Comparison of ENCODE assay signal across 17 mouse cellular contexts in the genomic region with DNA sequence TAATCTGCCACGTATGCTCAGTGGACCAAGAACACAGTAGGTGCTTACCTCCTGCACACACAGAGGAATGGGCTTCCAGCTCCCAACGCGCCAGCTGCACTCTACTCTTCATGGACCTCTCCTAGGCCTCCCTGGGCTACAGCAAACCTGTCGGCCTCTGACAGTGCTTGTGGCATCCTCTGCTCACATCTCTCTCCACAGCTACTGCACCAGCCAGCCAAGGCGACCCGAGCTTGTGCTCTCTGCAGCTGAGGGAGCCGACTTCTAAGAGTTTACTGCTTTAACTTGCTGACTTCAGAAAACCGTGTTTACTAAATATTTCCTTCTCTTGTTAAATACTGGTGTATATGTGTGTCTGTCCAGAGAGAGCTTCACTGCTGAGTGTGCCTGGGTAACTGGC.
"Had no signal": no experiment of that assay in that cellular context is flagged by ENCODE, and none has a peak within 500 bp of the region (broad histone marks: within the 10 kb centered on the region; RNA-seq: fewer than 3 reads in every experiment).

No protein-coding gene starts in this region.

- DNase-seq: kidney, adult 18-20 months; kidney, adult 9 months; kidney, postnatal 14 days; kidney, postnatal 4 days; layer of hippocampus, adult 9-11 months; layer of hippocampus, postnatal 36 days; liver, postnatal 0 days; lung, embryonic 14.5 days; midbrain, embryonic 14.5 days; right cerebral cortex, adult 18-20 months; right cerebral cortex, postnatal 14 days; right cerebral cortex, postnatal 4 days; thymus, adult 2 months; thymus, postnatal 25 days had no signal

- H3K27ac ChIP-seq: liver, embryonic 14.5 days; macrophage; stomach, postnatal 0 days had no signal
